Mouse (Mus musculus) right cerebral cortex, adult 2 months (tissue): ENCODE measurements around the gene Myh10.
A peak's percentile ranks its signal among the peaks of the same experiment; 100 is the strongest.

Experiments used
- DNase-seq, 2 experiments: peaks; one replicate each; pipeline ENCODE4 v3.0.0; 2021 to 2022; ENCODE audit warnings: low spot score in 2 of 2

Myh10 gene

GRCm38 (mm10) chr11:68691321-68692009, at the start of gene Myh10:
Gene Myh10, plus strand, starts transcription at chr11:68691559.
- DNase-seq, result peak; percentile 99 to 100

- DNase-seq, result no peak
These were observed 46.6 kb upstream of the Myh10 start for GRCm38 (mm10) chr11:68644781-68645180.

GRCm38 (mm10) chr11:68647808-68648207, 43.6 kb upstream of the Myh10 start:
- no peak for DNase-seq

GRCm38 (mm10) chr11:68648385-68649148, 42.8 kb upstream of the Myh10 start:
- peak; percentile 52 to 53 for DNase-seq

- DNase-seq, result no peak
These were observed 39.8 kb upstream of the Myh10 start for GRCm38 (mm10) chr11:68651518-68651917.

- DNase-seq, result no peak
These were observed 35.8 kb upstream of the Myh10 start for GRCm38 (mm10) chr11:68655524-68655923.

GRCm38 (mm10) chr11:68656887-68657685, 34.3 kb upstream of the Myh10 start:
- DNase-seq, result no peak

- DNase-seq, result peak; percentile 91 to 95
These were observed 33.5 kb upstream of the Myh10 start for GRCm38 (mm10) chr11:68657811-68658210.

GRCm38 (mm10) chr11:68665331-68665730, 26.0 kb upstream of the Myh10 start:
- DNase-seq, result no peak

GRCm38 (mm10) chr11:68666210-68666609, 25.1 kb upstream of the Myh10 start:
- no peak for DNase-seq

- no peak for DNase-seq
These were observed 18.9 kb upstream of the Myh10 start for GRCm38 (mm10) chr11:68672270-68672970.

GRCm38 (mm10) chr11:68674071-68674470, 17.3 kb upstream of the Myh10 start:
- DNase-seq, result no peak

- DNase-seq, result no peak
These were observed 16.7 kb upstream of the Myh10 start for GRCm38 (mm10) chr11:68674643-68675042.

- DNase-seq, result peak; percentile 49
These were observed 16.1 kb upstream of the Myh10 start for GRCm38 (mm10) chr11:68675274-68675673.

GRCm38 (mm10) chr11:68681254-68681839, 10.0 kb upstream of the Myh10 start:
- DNase-seq, result no peak

GRCm38 (mm10) chr11:68682136-68682806, 9.1 kb upstream of the Myh10 start:
- no peak for DNase-seq

GRCm38 (mm10) chr11:68686001-68686400, 5.4 kb upstream of the Myh10 start:
- no peak for DNase-seq

- no peak for DNase-seq
These were observed 2.1 kb upstream of the Myh10 start for GRCm38 (mm10) chr11:68689304-68689703.

GRCm38 (mm10) chr11:68690465-68690864, 894 bp upstream of the Myh10 start:
- no peak for DNase-seq

GRCm38 (mm10) chr11:68692010-68692692, 792 bp downstream of the Myh10 start:
- DNase-seq, result no peak
